Mouse (Mus musculus): ENCODE results near the gene Erich6. TPM values are rescaled to one million over a fixed set of nuclear protein-coding genes. Genes with fewer than 3 reads are reported as not detected.

The Erich6 gene
- polyA plus RNA-seq, 1 experiment: 0.03 TPM

DNA sequence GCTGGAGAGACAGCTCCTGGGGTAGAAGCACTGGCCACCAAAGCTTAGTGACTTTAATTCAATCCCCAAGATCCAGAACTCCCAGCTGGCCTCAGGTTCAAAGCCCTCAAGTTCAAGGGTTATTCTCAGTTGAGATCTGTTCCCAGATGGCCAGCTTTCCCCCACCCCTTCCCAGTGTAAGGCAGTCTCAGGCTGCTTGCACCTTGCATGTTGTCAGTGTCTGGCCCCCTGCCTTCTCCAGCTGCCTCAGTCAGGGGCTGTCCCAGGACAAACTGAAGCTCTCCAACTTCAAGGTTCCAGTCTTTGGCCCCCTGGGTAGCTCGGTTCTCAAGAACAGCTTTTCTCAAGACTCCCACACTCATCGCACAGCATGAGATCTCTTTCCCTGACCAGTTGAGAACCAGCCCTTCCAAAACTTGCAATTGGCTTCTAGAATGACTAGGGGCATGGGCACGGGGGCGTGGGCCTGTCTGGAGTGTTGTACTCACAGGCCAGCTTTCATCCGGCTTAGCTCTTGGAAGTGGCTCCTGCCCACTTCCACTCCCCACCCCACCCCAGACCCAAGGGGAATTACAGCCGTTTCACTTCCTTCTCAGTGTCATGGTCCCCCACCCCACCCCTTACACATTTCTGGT is 34.7 kb upstream of the Erich6 start:
- H3K27ac ChIP-seq (ENCODE audit: insufficient read depth, low read depth, low read length): no peak overlapping the region
- no peak for DNase-seq
- peaks cover 2% of the 10 kb centered on the region; the same call in 1 of the 2 replicates for H3K4me1 ChIP-seq (ENCODE audit: control insufficient read depth, insufficient read depth, low read length)
- H3K36me3 ChIP-seq (ENCODE audit: control insufficient read depth, insufficient read depth, low read length): no peaks in the 10 kb centered on the region
- TF ChIP-seq POLR2A (IDR thresholded peaks at IDR 0.05; ENCODE audit: low read depth, low read length) (no peak), CTCF (conservative IDR thresholded peaks at IDR 0.05; ENCODE audit: insufficient read depth, insufficient read length, low read depth, low read length) (no peak)
- H3K4me3 ChIP-seq (ENCODE audit: insufficient read depth, low read depth, low read length): no peak overlapping the region
- H3K27me3 ChIP-seq (replicated peaks; ENCODE audit: control insufficient read depth, insufficient read depth, low read length): no peaks in the 10 kb centered on the region
- WGBS: 39% methylated on average over 6 of the region's 6 CpGs

DNA sequence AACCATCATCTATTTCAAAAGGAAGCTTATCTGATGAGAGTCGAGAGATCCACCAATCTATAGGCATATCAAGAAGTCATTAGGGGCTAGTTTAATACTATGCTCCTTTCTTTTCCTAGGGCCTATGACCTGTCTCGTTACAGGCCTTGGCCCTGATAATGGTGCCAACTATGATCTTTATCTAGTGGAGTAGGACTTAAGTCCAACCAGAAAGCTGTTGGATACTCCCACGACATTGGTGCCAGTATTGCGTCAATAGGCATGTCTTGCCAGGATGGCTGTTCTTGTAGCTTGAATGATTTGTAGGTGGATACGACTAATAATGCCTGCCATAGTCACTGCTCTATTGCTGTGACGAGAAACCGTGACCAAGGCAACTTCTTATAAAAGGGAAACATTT is 27.0 kb upstream of the Erich6 start:
- DNase-seq: no peak
- H3K27ac ChIP-seq (ENCODE audit: insufficient read depth, low read depth, low read length): no peak overlapping the region
- H3K4me1 ChIP-seq (ENCODE audit: control insufficient read depth, insufficient read depth, low read length): no peaks in the 10 kb centered on the region
- WGBS: 91% methylated on average over 7 of the region's 7 CpGs
- H3K4me3 ChIP-seq (ENCODE audit: insufficient read depth, low read depth, low read length): no peak overlapping the region
- no peak for TF ChIP-seq POLR2A (IDR thresholded peaks at IDR 0.05; ENCODE audit: low read depth, low read length)
- no peak for TF ChIP-seq CTCF (conservative IDR thresholded peaks at IDR 0.05; ENCODE audit: insufficient read depth, insufficient read length, low read depth, low read length)
- no peaks in the 10 kb centered on the region for H3K36me3 ChIP-seq (ENCODE audit: control insufficient read depth, insufficient read depth, low read length)
- no peaks in the 10 kb centered on the region for H3K27me3 ChIP-seq (replicated peaks; ENCODE audit: control insufficient read depth, insufficient read depth, low read length)

DNA sequence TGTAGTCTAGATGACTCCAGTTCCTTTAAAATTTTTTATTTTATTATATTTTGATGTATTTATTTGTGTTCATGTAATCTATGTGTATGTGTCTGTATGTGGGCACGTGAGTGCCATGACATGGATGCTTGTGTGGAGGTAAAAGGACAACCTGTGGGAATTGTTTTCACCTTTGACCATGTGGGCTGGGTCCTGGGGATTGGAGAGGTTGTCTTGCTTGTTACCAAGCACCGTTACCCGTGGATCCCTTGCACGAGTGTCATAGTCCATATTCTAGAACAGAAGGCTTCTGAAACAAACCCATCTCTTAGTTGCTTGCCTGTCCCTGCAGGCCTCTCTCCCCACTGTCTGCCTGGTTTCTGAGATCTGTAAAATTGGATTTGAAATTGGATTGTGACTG is 23.6 kb upstream of the Erich6 start:
- Histone ChIP-seq H3K36me3 (ENCODE audit: control insufficient read depth, insufficient read depth, low read length) (no peaks in the 10 kb centered on the region), H3K27me3 (replicated peaks; ENCODE audit: control insufficient read depth, insufficient read depth, low read length) (no peaks in the 10 kb centered on the region), H3K27ac (ENCODE audit: insufficient read depth, low read depth, low read length) (no peak overlapping the region), H3K4me3 (ENCODE audit: insufficient read depth, low read depth, low read length) (no peak overlapping the region), H3K4me1 (ENCODE audit: control insufficient read depth, insufficient read depth, low read length) (peaks cover 2% of the 10 kb centered on the region)
- TF ChIP-seq CTCF (conservative IDR thresholded peaks at IDR 0.05; ENCODE audit: insufficient read depth, insufficient read length, low read depth, low read length): no peak
- no peak for TF ChIP-seq POLR2A (IDR thresholded peaks at IDR 0.05; ENCODE audit: low read depth, low read length)
- DNase-seq: peak; percentile 61
- 63% methylated on average over 4 of the region's 4 CpGs for WGBS

DNA sequence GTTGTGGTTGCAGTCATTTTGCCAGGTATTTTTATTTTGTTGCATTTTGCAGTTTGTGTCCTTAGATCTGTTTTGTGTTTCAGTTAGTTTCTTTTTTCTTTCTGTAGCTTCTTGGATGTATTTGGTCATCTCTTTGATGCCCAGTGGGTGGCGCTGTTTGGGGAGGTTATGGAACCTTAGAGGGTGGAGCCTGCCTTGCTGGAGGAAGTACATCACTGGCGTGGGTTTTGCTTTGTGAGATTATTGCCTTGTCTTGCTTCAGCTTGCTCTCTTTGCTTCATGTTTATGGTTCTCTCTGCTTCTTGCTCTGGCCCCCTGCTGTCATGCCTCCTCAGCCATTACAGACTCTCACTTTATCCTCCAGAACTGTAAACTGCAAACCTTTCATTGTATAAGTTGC is 20.3 kb upstream of the Erich6 start:
- H3K27ac ChIP-seq (ENCODE audit: insufficient read depth, low read depth, low read length): no peak overlapping the region
- no peak for TF ChIP-seq POLR2A (IDR thresholded peaks at IDR 0.05; ENCODE audit: low read depth, low read length)
- peak; percentile 76 for TF ChIP-seq CTCF (conservative IDR thresholded peaks at IDR 0.05; ENCODE audit: insufficient read depth, insufficient read length, low read depth, low read length)
- no peaks in the 10 kb centered on the region for H3K27me3 ChIP-seq (replicated peaks; ENCODE audit: control insufficient read depth, insufficient read depth, low read length)
- 12% methylated on average over 2 of the region's 2 CpGs for WGBS
- peak; percentile 74 for DNase-seq
- no peaks in the 10 kb centered on the region for H3K36me3 ChIP-seq (ENCODE audit: control insufficient read depth, insufficient read depth, low read length)
- H3K4me3 ChIP-seq (ENCODE audit: insufficient read depth, low read depth, low read length): no peak overlapping the region
- peaks cover 6% of the 10 kb centered on the region for H3K4me1 ChIP-seq (ENCODE audit: control insufficient read depth, insufficient read depth, low read length)

- Histone ChIP-seq H3K4me1 (ENCODE audit: control insufficient read depth, insufficient read depth, low read length) (peaks cover 6% of the 10 kb centered on the region), H3K36me3 (ENCODE audit: control insufficient read depth, insufficient read depth, low read length) (no peaks in the 10 kb centered on the region), H3K27ac (ENCODE audit: insufficient read depth, low read depth, low read length) (no peak overlapping the region), H3K27me3 (replicated peaks; ENCODE audit: control insufficient read depth, insufficient read depth, low read length) (no peaks in the 10 kb centered on the region), H3K4me3 (ENCODE audit: insufficient read depth, low read depth, low read length) (no peak overlapping the region)
- peak; percentile 75 for DNase-seq
- TF ChIP-seq CTCF (conservative IDR thresholded peaks at IDR 0.05; ENCODE audit: insufficient read depth, insufficient read length, low read depth, low read length) (peak; percentile 69), POLR2A (IDR thresholded peaks at IDR 0.05; ENCODE audit: low read depth, low read length) (no peak)
- 41% methylated on average over 17 of the region's 17 CpGs for WGBS
These were observed 18.5 kb upstream of the Erich6 start for GRCm38 (mm10) chr3:58655362-58656130.

GRCm38 (mm10) chr3:58653907-58654306 is 16.9 kb upstream of the Erich6 start:
- whole genome bisulfite sequencing: 56% methylated on average over 5 of the region's 5 CpGs
- no peaks in the 10 kb centered on the region for H3K27me3 ChIP-seq (replicated peaks; ENCODE audit: control insufficient read depth, insufficient read depth, low read length)

GRCm38 (mm10) chr3:58650328-58650727 is 13.3 kb upstream of the Erich6 start:
- no peaks in the 10 kb centered on the region for H3K36me3 ChIP-seq (ENCODE audit: control insufficient read depth, insufficient read depth, low read length)
- 81% methylated on average over 4 of the region's 4 CpGs for WGBS
- H3K4me3 ChIP-seq (ENCODE audit: insufficient read depth, low read depth, low read length): no peak overlapping the region
- no peak overlapping the region for H3K27ac ChIP-seq (ENCODE audit: insufficient read depth, low read depth, low read length)
- TF ChIP-seq POLR2A (IDR thresholded peaks at IDR 0.05; ENCODE audit: low read depth, low read length) (no peak), CTCF (conservative IDR thresholded peaks at IDR 0.05; ENCODE audit: insufficient read depth, insufficient read length, low read depth, low read length) (no peak)
- no peak for DNase-seq
- peaks cover 12% of the 10 kb centered on the region for H3K4me1 ChIP-seq (ENCODE audit: control insufficient read depth, insufficient read depth, low read length)
- H3K27me3 ChIP-seq (replicated peaks; ENCODE audit: control insufficient read depth, insufficient read depth, low read length): no peaks in the 10 kb centered on the region

More at GRCm38 (mm10) chr3:58653907-58654306, 16.9 kb upstream of the Erich6 start:
- H3K4me3 ChIP-seq (ENCODE audit: insufficient read depth, low read depth, low read length): no peak overlapping the region
- H3K4me1 ChIP-seq (ENCODE audit: control insufficient read depth, insufficient read depth, low read length): peaks cover 6% of the 10 kb centered on the region
- no peaks in the 10 kb centered on the region for H3K36me3 ChIP-seq (ENCODE audit: control insufficient read depth, insufficient read depth, low read length)
- H3K27ac ChIP-seq (ENCODE audit: insufficient read depth, low read depth, low read length): no peak overlapping the region
- DNase-seq: peak; percentile 53
- TF ChIP-seq CTCF (conservative IDR thresholded peaks at IDR 0.05; ENCODE audit: insufficient read depth, insufficient read length, low read depth, low read length) (0 out of 2 replicates have a peak, but pooled peaks have one; percentile 8), POLR2A (IDR thresholded peaks at IDR 0.05; ENCODE audit: low read depth, low read length) (no peak)
